14 mouse cellular contexts compared by ENCODE assay signal in genomic region chr8:114716546-114717255, GRCm38 (mm10).
DNase-seq lines count a peak whose midpoint lies in the region; ATAC-seq and TF ChIP-seq lines count a peak whose summit lies in the region.
"Had no signal": no experiment of that assay in that cellular context is flagged by ENCODE, and none has a peak within 500 bp of the region (broad histone marks: within the 10 kb centered on the region; RNA-seq: fewer than 3 reads in every experiment).

No protein-coding gene starts in this region.

- H3K4me3 ChIP-seq in kidney, postnatal 0 days (replicated peaks; ENCODE audit: low read depth, low read length) = no peak overlapping the region
- H3K4me3 ChIP-seq in forebrain, embryonic 15.5 days = no peak overlapping the region
- H3K4me3 ChIP-seq: heart, embryonic 12.5 days; hindbrain, embryonic 10.5 days had no signal

- no peaks in the 10 kb centered on the region for H3K36me3 ChIP-seq in kidney, postnatal 0 days (ENCODE audit: insufficient read depth, low read length)
- no peaks in the 10 kb centered on the region for H3K36me3 ChIP-seq in forebrain, embryonic 15.5 days
- H3K36me3 ChIP-seq: heart, embryonic 12.5 days; hindbrain, embryonic 10.5 days had no signal

- H3K9ac ChIP-seq in kidney, postnatal 0 days (ENCODE audit: low read depth, low read length) = no peak overlapping the region
- no peak overlapping the region for H3K9ac ChIP-seq in forebrain, embryonic 15.5 days (replicated peaks)
- H3K9ac ChIP-seq: heart, embryonic 12.5 days had no signal

- no peaks in the 10 kb centered on the region for H3K27me3 ChIP-seq in kidney, postnatal 0 days (ENCODE audit: insufficient read depth, low read length)
- H3K27me3 ChIP-seq in forebrain, embryonic 15.5 days = no peaks in the 10 kb centered on the region
- H3K27me3 ChIP-seq: heart, embryonic 12.5 days had no signal

- peak; percentile 52 for DNase-seq in embryo, embryonic 10 days (ENCODE audit: low spot score)
- DNase-seq in embryo, embryonic 9.5 days (ENCODE audit: extremely low spot score) = no peak
- DNase-seq in kidney, adult 9 months = peak; percentile 18
- DNase-seq in kidney, postnatal 10 days = no peak
- DNase-seq in adrenal gland, postnatal 14 days = peak; percentile 70
- peak; percentile 65 for DNase-seq in kidney, postnatal 0 days (ENCODE audit: low spot score)
- no peak for DNase-seq in MN1 (ENCODE audit: low spot score)
- DNase-seq: cerebellum, adult 8-10 months; lung, postnatal 14 days; thymus, postnatal 36 days had no signal

- H3K4me1 ChIP-seq in kidney, postnatal 0 days (replicated peaks; ENCODE audit: insufficient read depth, low read length) = no peaks in the 10 kb centered on the region
- no peaks in the 10 kb centered on the region for H3K4me1 ChIP-seq in forebrain, embryonic 15.5 days
- H3K4me1 ChIP-seq: heart, embryonic 12.5 days; hindbrain, embryonic 10.5 days had no signal

- no peaks in the 10 kb centered on the region for H3K9me3 ChIP-seq in kidney, postnatal 0 days (replicated peaks; ENCODE audit: low read length)
- no peaks in the 10 kb centered on the region for H3K9me3 ChIP-seq in forebrain, embryonic 15.5 days
- H3K9me3 ChIP-seq: heart, embryonic 12.5 days; hindbrain, embryonic 10.5 days had no signal

- TF ChIP-seq CTCF in kidney, postnatal 0 days (IDR thresholded peaks at IDR 0.05; ENCODE audit: low read depth) = no peak

- WGBS in kidney, postnatal 0 days = 33% methylated on average over 14 of the region's 14 CpGs
- WGBS in forebrain, embryonic 15.5 days = 82% methylated on average over 14 of the region's 14 CpGs

- no peak; the same call in 1 of the 2 replicates for ATAC-seq in kidney, postnatal 0 days (replicated peaks; ENCODE audit: low FRiP score, low read depth)
- ATAC-seq in forebrain, embryonic 15.5 days (replicated peaks) = no peak

- no peak overlapping the region for H3K27ac ChIP-seq in kidney, postnatal 0 days
- H3K27ac ChIP-seq in forebrain, embryonic 15.5 days (replicated peaks) = no peak overlapping the region
- H3K27ac ChIP-seq: hindbrain, embryonic 10.5 days had no signal

- H3K4me2 ChIP-seq in kidney, postnatal 0 days (ENCODE audit: low read length) = no peak overlapping the region
- no peak overlapping the region for H3K4me2 ChIP-seq in forebrain, embryonic 15.5 days (replicated peaks)
- H3K4me2 ChIP-seq: heart, embryonic 12.5 days; liver, embryonic 11.5 days had no signal

Comparison
In these comparisons a context has a peak if more than half of its experiments do, and no peak if none do; other contexts are left out.
1. DNase-seq: peak in embryo, embryonic 10 days (single experiment), kidney, adult 9 months (single experiment), adrenal gland, postnatal 14 days (single experiment) and kidney, postnatal 0 days (single experiment); none in embryo, embryonic 9.5 days (single experiment), kidney, postnatal 10 days (single experiment) and MN1 (single experiment).